Mouse (Mus musculus) megakaryocyte, embryonic 14.5 days (primary cell): ENCODE data around the gene Doc2b.

Experiments used
- FLI1 ChIP-seq: IDR thresholded peaks from 2 replicates; pipeline ENCODE4 v1.6.1; 2012; ENCODE audit warnings: low read length, inconsistent platforms, mixed read lengths
- GATA1 ChIP-seq: IDR thresholded peaks from 3 replicates; pipeline ENCODE4 v1.6.1; 2012; ENCODE audit warnings: mixed read lengths, low read length, inconsistent platforms, borderline replicate concordance

GRCm38 (mm10) chr11:75823506-75823905 is 27.7 kb upstream of the Doc2b start:
- TF ChIP-seq FLI1: no peak
- TF ChIP-seq GATA1: no peak
